Mouse (Mus musculus): ENCODE measurements around the gene Shank2.

DNA sequence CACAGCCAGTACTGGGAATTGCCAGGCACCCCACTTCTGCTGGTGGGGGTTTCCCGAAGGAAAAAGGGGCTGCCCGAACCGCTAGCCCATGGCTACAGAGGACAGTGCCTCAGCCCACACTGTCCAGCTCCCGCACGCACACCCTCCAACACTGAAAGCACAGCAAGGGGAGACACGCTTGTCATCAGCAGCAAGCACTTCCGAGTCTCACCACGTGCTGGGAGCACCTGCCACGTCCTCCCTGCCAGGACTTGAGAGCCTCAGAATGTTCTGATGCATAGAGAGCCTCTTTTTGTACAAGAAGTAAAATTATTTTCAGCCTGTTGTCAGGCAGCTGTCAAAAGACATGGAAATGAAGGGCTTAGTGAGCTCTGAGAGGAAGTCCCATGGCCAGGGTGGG lies 169.0 kb downstream of the Shank2 start:
- TF ChIP-seq CTCF (IDR thresholded peaks at IDR 0.05; ENCODE audit: low read depth) = no peak
- no peak for TF ChIP-seq EP300 (IDR thresholded peaks at IDR 0.05; ENCODE audit: low read depth)

Measured in liver, postnatal 0 days (tissue).